Mouse (Mus musculus) limb, embryonic 12.5 days (tissue): ENCODE measurements around the gene Klhdc7b. TPM values are rescaled to one million over a fixed set of nuclear protein-coding genes. Genes with fewer than 3 reads are reported as not detected.

Experiments used
- ATAC-seq: fragments of 200-750 bp; cut with Nextera tagmentation; 2 replicates; pipeline ENCODE4 v1.8.0; 2017; ENCODE audit warnings: low read depth, moderate TSS enrichment; ENCODE audit not compliant: insufficient number of reproducible peaks, insufficient read depth, low FRiP score, low TSS enrichment
- H3K27ac ChIP-seq: fragments of 300-500 bp; sonication (generic); 2 replicates; pipeline ENCODE4 v1.5.1; 2016; ENCODE audit warnings: mild to moderate bottlenecking, moderate library complexity
- H3K27me3 ChIP-seq: fragments of 300-500 bp; sonication (generic); 2 replicates; pipeline ENCODE4 v1.6.1; 2016; ENCODE audit warnings: mild to moderate bottlenecking, moderate library complexity
- H3K36me3 ChIP-seq: fragments of 300-500 bp; sonication (generic); 2 replicates; pipeline ENCODE4 v1.6.1; 2016; ENCODE audit warnings: mild to moderate bottlenecking, moderate library complexity
- H3K4me1 ChIP-seq: fragments of 300-500 bp; sonication (generic); replicated peaks from 2 replicates; pipeline ENCODE4 v1.6.1; 2016
- H3K4me2 ChIP-seq: fragments of 300-500 bp; sonication (generic); 2 replicates; pipeline ENCODE4 v1.6.1; 2016; ENCODE audit warnings: mild to moderate bottlenecking, moderate library complexity
- H3K4me3 ChIP-seq: fragments of 300-500 bp; sonication (generic); replicated peaks from 2 replicates; pipeline ENCODE4 v1.5.1; 2016; ENCODE audit warnings: mild to moderate bottlenecking
- H3K9ac ChIP-seq: fragments of 300-500 bp; sonication (generic); replicated peaks from 2 replicates; pipeline ENCODE4 v1.6.1; 2016; ENCODE audit warnings: mild to moderate bottlenecking, moderate library complexity
- H3K9me3 ChIP-seq: fragments of 300-500 bp; sonication (generic); 2 replicates; pipeline ENCODE4 v1.6.1; 2016; ENCODE audit warnings: mild to moderate bottlenecking, moderate library complexity
- WGBS: fragments of 180-500 bp; shearing (Covaris S2); methylation state at CpG from one replicate; pipeline ENCODE4 v1.1.7; 2016; 5-methylcytosine and 5-hydroxymethylcytosine counted together
- polyA plus RNA-seq: library from polyadenylated mRNA; unstranded; fragments of >200 nt; fragmentation: Nextera tagmentation; extraction: Ambion mirVana; gene quantifications from 2 replicates; pipeline ENCODE4 v1.2.1, GENCODE M21; 2016

Gene Klhdc7b
- polyA plus RNA-seq, 1 experiment from 2014 or later, result not detected

DNA sequence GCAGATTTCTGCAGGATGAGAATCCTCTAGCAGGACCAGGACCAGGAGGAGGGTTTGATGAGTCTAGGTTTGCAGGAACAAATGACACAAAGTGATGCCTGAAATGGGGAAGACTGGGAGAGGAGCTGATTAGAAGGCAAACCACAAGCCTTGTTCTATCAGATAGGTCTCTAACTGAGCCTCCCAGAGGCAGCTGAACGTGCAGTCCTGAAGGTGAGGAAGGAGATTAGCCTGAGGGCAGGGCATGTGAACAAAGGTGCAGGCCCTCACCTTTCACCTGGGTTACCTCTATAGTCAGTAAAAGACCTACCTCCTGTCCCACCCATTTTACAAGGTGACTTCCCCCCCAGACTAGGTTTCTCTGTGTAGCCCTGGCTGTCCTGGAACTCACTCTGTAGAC is 15.0 kb downstream of the Klhdc7b start:
- Histone ChIP-seq H3K4me1 (no peaks in the 10 kb centered on the region), H3K9ac (no peak overlapping the region), H3K9me3 (no peaks in the 10 kb centered on the region), H3K4me2 (no peak overlapping the region), H3K4me3 (no peak overlapping the region), H3K27me3 (no peaks in the 10 kb centered on the region), H3K36me3 (no peaks in the 10 kb centered on the region), H3K27ac (no peak overlapping the region)
- no peak for ATAC-seq
- WGBS, result 73% methylated on average over 1 of the region's 1 CpGs

DNA sequence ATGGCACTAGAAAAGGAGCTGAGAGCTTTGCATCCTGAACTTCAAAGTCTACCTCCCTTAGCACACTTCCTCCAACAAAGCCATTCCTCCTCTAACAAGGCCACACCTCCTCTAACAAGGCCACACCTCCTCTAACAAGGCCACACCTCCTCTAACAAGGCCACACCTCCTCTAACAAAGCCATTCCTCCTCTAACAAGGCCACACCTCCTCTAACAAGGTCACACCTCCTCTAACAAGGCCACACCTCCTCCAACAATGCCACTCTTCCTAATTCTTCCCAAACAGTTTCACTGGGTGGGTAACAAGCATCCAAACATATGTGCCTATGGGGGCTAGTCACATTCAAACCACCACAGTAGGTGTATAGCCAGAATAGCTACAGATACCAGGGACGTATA is 17.8 kb downstream of the Klhdc7b start:
- Histone ChIP-seq H3K9me3 (peaks cover 4% of the 10 kb centered on the region; the same call in 1 of the 2 replicates), H3K27ac (no peak overlapping the region), H3K4me1 (no peaks in the 10 kb centered on the region), H3K36me3 (no peaks in the 10 kb centered on the region), H3K27me3 (no peaks in the 10 kb centered on the region), H3K9ac (no peak overlapping the region), H3K4me2 (no peak overlapping the region), H3K4me3 (no peak overlapping the region)
- WGBS, result 85% methylated on average over 1 of the region's 1 CpGs
- no peak for ATAC-seq

DNA sequence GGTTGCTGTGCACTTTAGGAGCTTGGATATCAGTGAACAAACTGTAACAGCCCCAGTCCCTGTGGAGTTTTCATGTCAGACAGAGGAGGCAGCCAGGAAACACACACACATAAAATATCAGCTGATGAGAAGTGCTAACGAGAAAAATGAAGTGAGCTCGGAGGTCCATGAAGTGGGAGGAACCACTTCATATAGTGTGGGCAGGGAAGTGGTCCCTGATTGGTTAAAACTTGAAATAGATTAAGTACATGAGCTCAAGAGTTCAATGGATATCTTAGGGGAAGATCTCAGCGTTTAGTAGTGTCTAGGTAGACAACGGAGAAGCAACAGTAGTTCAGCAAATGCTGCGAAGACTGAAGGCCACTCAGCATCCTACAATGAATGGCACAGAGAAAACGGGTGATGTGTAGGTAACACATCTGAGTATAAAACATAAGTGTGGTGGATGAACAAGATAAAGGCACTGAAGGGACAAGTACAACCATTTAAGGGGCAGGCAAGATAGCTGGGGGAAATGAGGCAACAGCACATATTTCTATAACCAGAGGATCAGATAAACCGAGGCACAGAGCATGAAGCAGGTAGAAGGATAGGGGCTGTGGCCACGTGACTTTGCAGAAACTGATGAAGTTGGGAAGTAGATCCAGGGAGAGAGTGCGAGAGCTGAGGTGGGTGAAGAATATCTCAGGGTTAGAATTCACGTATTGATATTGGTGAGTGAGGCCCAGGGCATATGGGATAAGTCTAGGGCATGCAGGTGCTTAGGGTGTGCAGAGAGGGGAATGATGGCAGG is 20.3 kb downstream of the Klhdc7b start:
- no peak overlapping the region for H3K4me2 ChIP-seq
- H3K36me3 ChIP-seq, result no peaks in the 10 kb centered on the region
- H3K27ac ChIP-seq, result no peak overlapping the region
- H3K9me3 ChIP-seq, result peaks cover 16% of the 10 kb centered on the region
- no peak for ATAC-seq
- WGBS, result 79% methylated on average over 10 of the region's 10 CpGs
- H3K4me3 ChIP-seq, result no peak overlapping the region
- no peaks in the 10 kb centered on the region for H3K27me3 ChIP-seq
- no peak overlapping the region for H3K9ac ChIP-seq
- no peaks in the 10 kb centered on the region for H3K4me1 ChIP-seq

DNA sequence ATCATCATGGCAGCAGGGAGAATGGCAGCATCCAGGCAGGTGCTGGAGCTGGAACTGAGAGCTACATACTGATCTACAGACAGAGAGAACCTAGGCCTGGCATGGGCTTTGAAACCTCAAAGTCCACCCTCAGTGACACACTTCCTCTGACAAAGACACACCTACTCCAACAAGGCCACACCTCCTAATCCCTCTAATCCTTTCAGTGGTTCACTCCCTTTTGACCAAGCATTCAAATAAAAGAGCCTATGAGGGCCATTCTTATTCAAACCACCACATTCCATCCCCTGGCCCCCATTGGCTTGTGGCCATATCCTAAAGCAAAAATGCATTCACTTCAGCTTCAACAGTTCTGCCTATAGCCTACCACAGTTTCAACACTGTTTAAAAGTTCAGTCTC is 22.0 kb downstream of the Klhdc7b start:
- H3K9me3 ChIP-seq, result peaks cover 16% of the 10 kb centered on the region
- no peaks in the 10 kb centered on the region for H3K4me1 ChIP-seq
- H3K36me3 ChIP-seq, result no peaks in the 10 kb centered on the region
- no peak overlapping the region for H3K27ac ChIP-seq
- no peaks in the 10 kb centered on the region for H3K27me3 ChIP-seq
- ATAC-seq, result no peak
- H3K4me2 ChIP-seq, result no peak overlapping the region
- H3K4me3 ChIP-seq, result no peak overlapping the region
- no peak overlapping the region for H3K9ac ChIP-seq

DNA sequence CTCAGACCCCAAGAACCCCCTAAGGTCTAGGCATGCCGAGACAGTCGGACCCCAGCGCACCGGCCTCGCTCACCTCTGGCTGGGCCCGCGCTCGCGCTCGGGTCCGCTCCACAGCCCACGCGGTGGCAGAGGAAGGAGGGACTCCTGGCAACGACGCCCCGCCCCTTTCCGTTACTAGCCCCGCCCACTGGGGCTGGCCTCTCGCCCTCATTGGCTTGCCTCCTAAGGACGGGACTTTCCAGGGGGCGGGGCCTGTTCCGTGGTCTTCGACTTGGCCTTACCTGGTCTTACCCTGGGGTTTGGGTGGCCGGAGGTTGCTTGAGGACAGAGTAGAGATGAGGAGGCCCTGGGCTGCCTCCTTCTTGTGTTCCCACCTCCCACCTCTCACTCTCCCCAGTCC is 25.4 kb downstream of the Klhdc7b start, which contains the start of gene Syce3:
Syce3 (minus strand) TSS at position 386 of the 400 bp plus-strand sequence.
- no peak within 1 kb of the TSS for H3K9ac ChIP-seq
- H3K27ac ChIP-seq, result no peak within 1 kb of the TSS
- peaks cover 16% of the 10 kb centered on the region for H3K9me3 ChIP-seq
- no peaks in the 10 kb centered on the region for H3K36me3 ChIP-seq
- peak; percentile 42; the same call in 1 of the 2 replicates for ATAC-seq
- no peak within 1 kb of the TSS for H3K4me3 ChIP-seq
- 81% methylated on average over 24 of the region's 24 CpGs for WGBS
- no peak within 1 kb of the TSS for H3K4me2 ChIP-seq
- no peaks in the 10 kb centered on the region for H3K4me1 ChIP-seq
- H3K27me3 ChIP-seq, result no peaks in the 10 kb centered on the region

DNA sequence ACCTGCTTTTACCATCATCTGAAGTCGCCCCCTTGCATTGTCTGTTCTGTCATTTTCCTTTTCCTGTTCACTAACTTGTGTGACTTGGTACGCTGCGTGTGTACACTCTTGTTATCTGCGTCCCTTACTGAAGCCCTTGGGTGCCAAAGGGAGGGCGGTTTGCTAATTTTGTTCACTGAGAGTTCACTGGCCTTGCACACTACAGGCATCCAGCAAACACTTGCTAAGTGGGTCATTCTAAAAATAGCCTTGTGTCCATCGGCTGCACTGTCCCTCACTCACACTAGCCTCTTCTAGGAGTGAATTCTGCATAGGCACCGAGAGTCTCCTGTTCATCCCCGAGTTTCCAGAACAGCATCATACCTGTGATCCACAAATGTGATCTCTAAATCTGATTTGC is 30.6 kb downstream of the Klhdc7b start:
- no peak for ATAC-seq
- H3K27me3 ChIP-seq, result no peaks in the 10 kb centered on the region
- no peaks in the 10 kb centered on the region for H3K4me1 ChIP-seq
- WGBS, result 83% methylated on average over 8 of the region's 8 CpGs
- no peak overlapping the region for H3K27ac ChIP-seq
- H3K4me3 ChIP-seq, result no peak overlapping the region
- H3K9ac ChIP-seq, result no peak overlapping the region
- H3K36me3 ChIP-seq, result peaks cover 11% of the 10 kb centered on the region
- no peaks in the 10 kb centered on the region for H3K9me3 ChIP-seq
- H3K4me2 ChIP-seq, result no peak overlapping the region

DNA sequence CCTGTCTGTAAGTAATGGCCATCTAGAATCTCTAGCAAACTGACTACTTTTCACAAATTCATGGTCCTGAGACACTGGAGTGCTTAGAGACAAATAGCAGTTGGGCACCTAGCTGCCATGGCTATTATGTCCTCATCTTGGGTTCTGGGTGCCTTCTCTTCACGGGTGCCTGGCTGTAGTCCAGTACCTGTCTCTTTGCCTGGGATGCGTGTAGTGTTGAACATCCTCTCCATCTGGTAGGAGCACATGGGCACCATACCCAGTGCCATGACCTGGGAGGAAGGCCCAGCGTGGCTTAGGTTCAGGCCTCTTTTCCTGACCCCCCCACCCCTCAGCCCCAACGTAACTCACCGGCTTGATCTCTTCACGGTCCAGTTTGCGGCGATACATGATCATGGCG is 37.2 kb downstream of the Klhdc7b start:
- H3K4me3 ChIP-seq, result no peak overlapping the region
- no peak for ATAC-seq
- no peak overlapping the region for H3K4me2 ChIP-seq
- H3K9ac ChIP-seq, result no peak overlapping the region
- H3K27me3 ChIP-seq, result no peaks in the 10 kb centered on the region
- H3K36me3 ChIP-seq, result peaks cover 28% of the 10 kb centered on the region
- H3K27ac ChIP-seq, result no peak overlapping the region
- no peaks in the 10 kb centered on the region for H3K9me3 ChIP-seq
- peaks cover 13% of the 10 kb centered on the region for H3K4me1 ChIP-seq
- WGBS, result 90% methylated on average over 9 of the region's 9 CpGs

DNA sequence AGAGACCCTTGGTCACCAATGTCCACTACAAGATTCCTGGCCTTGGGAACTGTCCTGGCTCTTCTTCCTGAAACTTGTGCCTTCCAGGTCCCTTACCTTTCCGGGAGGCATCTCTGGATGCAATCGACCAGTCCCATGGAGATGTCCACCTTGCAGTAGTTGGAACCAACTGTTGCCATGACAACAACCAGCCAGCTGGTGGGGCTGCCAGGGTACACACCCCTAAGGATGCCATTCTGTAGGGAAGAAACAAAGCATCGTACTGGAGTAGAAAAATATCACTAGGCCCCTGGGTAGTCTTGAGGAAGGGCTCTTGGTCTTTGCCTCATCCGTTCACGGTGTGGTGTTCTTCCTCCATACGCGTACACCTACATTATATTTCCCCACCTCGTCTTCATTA is 39.9 kb downstream of the Klhdc7b start:
- Histone ChIP-seq H3K27me3 (no peaks in the 10 kb centered on the region), H3K36me3 (peaks cover 33% of the 10 kb centered on the region), H3K4me1 (peaks cover 20% of the 10 kb centered on the region), H3K4me3 (no peak overlapping the region), H3K27ac (no peak overlapping the region), H3K9ac (no peak overlapping the region), H3K4me2 (no peak overlapping the region), H3K9me3 (no peaks in the 10 kb centered on the region)
- 86% methylated on average over 8 of the region's 8 CpGs for WGBS
- no peak for ATAC-seq

DNA sequence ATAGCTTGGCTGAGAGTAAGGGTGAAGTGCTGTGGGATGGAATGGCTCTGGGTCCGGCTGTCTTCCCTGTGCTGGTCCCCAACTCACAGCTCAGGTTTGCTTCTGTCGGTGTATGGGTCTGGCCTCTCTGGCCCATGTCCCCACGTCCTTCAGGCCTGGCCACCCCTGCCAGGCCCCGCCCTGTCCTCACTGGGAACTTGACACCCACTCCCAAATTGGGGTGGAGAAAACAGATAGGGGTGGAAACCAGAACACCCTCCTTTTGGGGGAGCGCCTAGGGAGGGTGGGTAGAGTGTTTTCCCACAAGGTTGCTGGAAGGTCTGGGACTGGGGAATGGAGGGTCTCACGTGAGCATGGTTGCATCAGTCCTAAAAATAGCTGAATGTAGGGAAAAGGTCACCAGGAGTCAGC is 41.0 kb downstream of the Klhdc7b start, which contains the start of gene Cpt1b:
Cpt1b (minus strand) TSS at position 153 of the 411 bp plus-strand sequence.
- Histone ChIP-seq H3K4me2 (peak within 1 kb of the TSS; percentile 45), H3K27me3 (no peaks in the 10 kb centered on the region), H3K4me1 (peaks cover 24% of the 10 kb centered on the region), H3K36me3 (peaks cover 25% of the 10 kb centered on the region), H3K4me3 (no peak within 1 kb of the TSS), H3K9me3 (no peaks in the 10 kb centered on the region), H3K27ac (no peak within 1 kb of the TSS), H3K9ac (peak within 1 kb of the TSS; percentile 34; the same call in 1 of the 2 replicates)
- no peak for ATAC-seq
- WGBS, result 20% methylated on average over 6 of the region's 6 CpGs

DNA sequence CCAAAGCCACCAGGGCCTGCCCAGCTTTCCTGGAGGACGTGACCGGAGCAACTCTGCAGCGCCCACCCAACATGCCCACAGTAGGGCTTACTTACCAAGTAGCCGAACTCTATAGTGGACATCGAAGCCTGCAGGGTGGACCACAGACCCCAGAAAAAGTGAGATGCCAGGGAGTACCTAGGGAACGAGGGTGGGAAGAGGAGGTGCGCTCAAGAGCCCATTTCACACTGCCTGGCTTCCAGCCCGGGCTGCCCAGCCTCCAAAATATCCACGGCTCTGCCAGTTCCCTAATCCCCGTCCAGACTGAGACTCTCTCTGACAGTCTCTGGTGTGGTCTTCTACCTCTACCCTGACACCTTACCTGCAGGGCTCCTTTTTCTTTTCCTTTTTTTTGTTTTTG is 42.0 kb downstream of the Klhdc7b start:
- no peak overlapping the region for H3K4me2 ChIP-seq
- H3K4me1 ChIP-seq, result peaks cover 24% of the 10 kb centered on the region
- no peak for ATAC-seq
- H3K4me3 ChIP-seq, result no peak overlapping the region
- no peaks in the 10 kb centered on the region for H3K27me3 ChIP-seq
- WGBS, result 90% methylated on average over 10 of the region's 10 CpGs
- no peak overlapping the region for H3K27ac ChIP-seq
- H3K9me3 ChIP-seq, result no peaks in the 10 kb centered on the region
- H3K9ac ChIP-seq, result no peak overlapping the region
- peaks cover 25% of the 10 kb centered on the region for H3K36me3 ChIP-seq

DNA sequence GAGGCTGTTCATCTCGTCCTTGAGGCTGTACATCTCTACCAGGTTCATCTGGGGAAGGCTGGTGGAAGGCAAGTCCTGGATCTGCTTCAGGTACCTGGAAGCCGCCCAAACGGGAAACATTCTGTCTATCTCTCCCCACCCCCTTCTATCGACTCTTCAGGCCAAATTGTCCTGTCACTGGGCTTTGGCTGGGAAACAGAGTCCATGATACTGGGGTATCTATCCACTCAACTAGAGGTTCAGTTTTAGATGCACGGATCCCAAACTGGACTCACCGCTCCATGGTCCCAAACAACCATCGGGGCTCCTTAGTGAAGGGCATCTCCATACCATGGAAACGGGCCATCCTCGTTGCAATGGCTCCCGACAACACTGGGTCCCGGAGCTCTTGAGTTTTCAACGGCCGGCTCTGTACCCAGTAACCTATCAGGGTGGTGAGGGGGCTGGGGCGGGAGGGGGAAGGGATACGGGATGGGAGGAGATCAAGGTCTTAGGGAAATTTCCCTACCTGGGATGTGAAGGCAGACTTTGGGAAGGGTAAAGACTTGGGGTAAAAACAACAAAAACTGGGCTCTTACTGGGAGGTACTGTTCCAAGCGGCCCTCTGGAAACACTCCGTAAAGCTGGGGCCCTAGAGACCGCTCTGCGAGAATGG is 43.5 kb downstream of the Klhdc7b start:
- Histone ChIP-seq H3K4me3 (peak overlapping the region; percentile 74), H3K4me1 (peaks cover 24% of the 10 kb centered on the region), H3K4me2 (peak overlapping the region; percentile 87), H3K27me3 (no peaks in the 10 kb centered on the region), H3K27ac (no peak overlapping the region), H3K9me3 (no peaks in the 10 kb centered on the region), H3K9ac (no peak overlapping the region; the same call in 1 of the 2 replicates), H3K36me3 (peaks cover 25% of the 10 kb centered on the region)
- ATAC-seq, result no peak
- WGBS, result 84% methylated on average over 19 of the region's 19 CpGs
